Comparison of ENCODE assay signal across 9 mouse cellular contexts in genomic region chr2:169929540-169930497, GRCm38 (mm10).
A peak's percentile ranks its signal among the peaks of the same experiment; 100 is the strongest.
DNase-seq lines count a peak whose midpoint lies in the region; ATAC-seq and TF ChIP-seq lines count a peak whose summit lies in the region.
"Had no signal": no experiment of that assay in that cellular context is flagged by ENCODE, and none has a peak within 500 bp of the region (broad histone marks: within the 10 kb centered on the region; RNA-seq: fewer than 3 reads in every experiment).

No protein-coding gene starts in this region.

- H3K4me3 ChIP-seq in heart, adult 2 months: peak overlapping the region; percentile 32
- H3K4me3 ChIP-seq in kidney, adult 2 months (ENCODE audit: insufficient read depth, low read depth, low read length): peak overlapping the region; percentile 38
- peak overlapping the region; percentile 28 for H3K4me3 ChIP-seq in liver, embryonic 11.5 days (ENCODE audit: low read depth, low read length)

- H3K9me3 ChIP-seq in liver, embryonic 11.5 days (ENCODE audit: control insufficient read depth, low read length): no peaks in the 10 kb centered on the region

- peak; percentile 18 to 27 for DNase-seq in heart, adult 2 months
- no peak for DNase-seq in heart, adult 11 months
- DNase-seq in cerebellum, postnatal 14 days: peak; percentile 48 to 58
- peak; percentile 26 for DNase-seq in heart, adult 8-10 months (ENCODE audit: low spot score)
- peak; percentile 80 for DNase-seq in kidney, adult 2 months
- peak; percentile 43 for DNase-seq in liver, embryonic 11.5 days (ENCODE audit: low spot score)
- peak; percentile 60 for DNase-seq in neural tube, embryonic 10.5 days (ENCODE audit: extremely low spot score, low spot score)
- DNase-seq in thymus, postnatal 25 days: peak; percentile 10

- ATAC-seq in liver, embryonic 11.5 days (replicated peaks; ENCODE audit: low FRiP score): peak; percentile 49; the same call in 1 of the 2 replicates

- TF ChIP-seq EP300 in heart, adult 2 months (IDR thresholded peaks at IDR 0.05; ENCODE audit: insufficient read depth, low read depth, low read length): no peak

- H3K79me2 ChIP-seq in heart, adult 2 months (replicated peaks; ENCODE audit: control insufficient read depth, insufficient read depth, low read length): no peaks in the 10 kb centered on the region

- TF ChIP-seq CTCF in heart, adult 2 months (IDR thresholded peaks at IDR 0.05): no peak
- TF ChIP-seq CTCF in kidney, adult 2 months (conservative IDR thresholded peaks at IDR 0.05; ENCODE audit: insufficient read depth, insufficient read length, low read depth, low read length): no peak

- 51% methylated on average over 23 of the region's 23 CpGs for WGBS in heart, adult 2 months
- WGBS in kidney, adult 2 months: 40% methylated on average over 23 of the region's 23 CpGs
- 49% methylated on average over 23 of the region's 23 CpGs for WGBS in liver, embryonic 11.5 days

- H3K27me3 ChIP-seq in heart, adult 2 months (ENCODE audit: control insufficient read depth, insufficient read depth, low read length): no peaks in the 10 kb centered on the region
- H3K27me3 ChIP-seq in kidney, adult 2 months (replicated peaks; ENCODE audit: control insufficient read depth, insufficient read depth, low read length): no peaks in the 10 kb centered on the region
- H3K27me3 ChIP-seq in liver, embryonic 11.5 days (replicated peaks; ENCODE audit: control insufficient read depth, insufficient read depth, low read length): no peaks in the 10 kb centered on the region
- H3K27me3 ChIP-seq: CH12.LX had no signal

- H3K4me2 ChIP-seq in liver, embryonic 11.5 days: peak overlapping the region; percentile 54

- H3K36me3 ChIP-seq in heart, adult 2 months (ENCODE audit: control insufficient read depth, insufficient read depth, low read length): no peaks in the 10 kb centered on the region
- no peaks in the 10 kb centered on the region for H3K36me3 ChIP-seq in kidney, adult 2 months (ENCODE audit: control insufficient read depth, insufficient read depth, low read length)
- no peaks in the 10 kb centered on the region for H3K36me3 ChIP-seq in liver, embryonic 11.5 days (ENCODE audit: control insufficient read depth, insufficient read depth, low read length)

- intact Hi-C loops in heart, adult 2 months (cut with DNase I): no loop called here

- H3K4me1 ChIP-seq in heart, adult 2 months (ENCODE audit: control insufficient read depth, insufficient read depth, low read length): no peaks in the 10 kb centered on the region
- peaks cover 5% of the 10 kb centered on the region for H3K4me1 ChIP-seq in kidney, adult 2 months (ENCODE audit: control insufficient read depth, insufficient read depth, low read length)
- no peaks in the 10 kb centered on the region for H3K4me1 ChIP-seq in liver, embryonic 11.5 days (replicated peaks; ENCODE audit: control insufficient read depth, insufficient read depth, low read length)

- TF ChIP-seq POLR2A in heart, adult 2 months (IDR thresholded peaks at IDR 0.05; ENCODE audit: insufficient read depth, low read depth, low read length): 0 out of 2 replicates have a peak, but pooled peaks have one; percentile 23
- no peak for TF ChIP-seq POLR2A in kidney, adult 2 months (IDR thresholded peaks at IDR 0.05; ENCODE audit: low read depth, low read length)

- H3K9ac ChIP-seq in heart, adult 2 months (ENCODE audit: low read depth, low read length): no peak overlapping the region
- H3K9ac ChIP-seq in liver, embryonic 11.5 days (ENCODE audit: low read depth, low read length): no peak overlapping the region

- H3K27ac ChIP-seq in heart, adult 2 months: no peak overlapping the region
- no peak overlapping the region for H3K27ac ChIP-seq in kidney, adult 2 months (ENCODE audit: insufficient read depth, low read depth, low read length)
- H3K27ac ChIP-seq in liver, embryonic 11.5 days (ENCODE audit: low read depth, low read length): no peak overlapping the region
